Mouse (Mus musculus): ENCODE data around the gene Lrrc30. TPM values are rescaled to one million over a fixed set of nuclear protein-coding genes. Genes with fewer than 3 reads are reported as not detected.

The Lrrc30 gene
- polyA plus RNA-seq, 1 experiment from 2014 or later: not detected

DNA sequence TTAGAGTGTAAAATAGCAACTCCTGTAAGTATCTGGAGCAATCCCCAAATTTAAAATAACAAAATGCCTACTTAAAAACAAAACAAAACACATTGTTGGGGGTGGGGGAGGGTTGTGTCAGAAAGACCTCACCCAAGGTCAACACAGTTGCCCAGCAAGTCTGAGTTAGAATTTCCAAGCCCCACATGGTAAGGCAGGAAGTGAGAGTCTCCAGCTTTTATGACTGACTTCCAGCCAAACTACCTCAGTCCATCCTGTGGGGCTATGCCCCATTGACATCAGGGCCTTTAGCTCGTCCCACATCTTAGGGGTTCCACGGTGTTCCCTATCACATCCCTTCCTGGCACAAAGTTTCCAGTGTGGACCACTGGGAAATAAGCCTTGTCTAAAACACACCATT lies 4.4 kb upstream of the Lrrc30 start:
- Histone ChIP-seq H3K4me1 (replicated peaks; ENCODE audit: control insufficient read depth, insufficient read depth, low read length) (no peaks in the 10 kb centered on the region), H3K36me3 (ENCODE audit: control insufficient read depth, insufficient read depth, low read length) (no peaks in the 10 kb centered on the region), H3K27ac (ENCODE audit: low read depth, low read length) (no peak overlapping the region), H3K4me2 (no peak overlapping the region), H3K27me3 (replicated peaks; ENCODE audit: control insufficient read depth, insufficient read depth, low read length) (no peaks in the 10 kb centered on the region), H3K9me3 (ENCODE audit: control insufficient read depth, low read length) (no peaks in the 10 kb centered on the region), H3K4me3 (ENCODE audit: low read depth, low read length) (no peak overlapping the region), H3K9ac (ENCODE audit: low read depth, low read length) (no peak overlapping the region)
- WGBS: 77% methylated on average over 2 of the region's 2 CpGs
- DNase-seq (ENCODE audit: low spot score) (no peak), ATAC-seq (replicated peaks; ENCODE audit: low FRiP score) (no peak)

DNA sequence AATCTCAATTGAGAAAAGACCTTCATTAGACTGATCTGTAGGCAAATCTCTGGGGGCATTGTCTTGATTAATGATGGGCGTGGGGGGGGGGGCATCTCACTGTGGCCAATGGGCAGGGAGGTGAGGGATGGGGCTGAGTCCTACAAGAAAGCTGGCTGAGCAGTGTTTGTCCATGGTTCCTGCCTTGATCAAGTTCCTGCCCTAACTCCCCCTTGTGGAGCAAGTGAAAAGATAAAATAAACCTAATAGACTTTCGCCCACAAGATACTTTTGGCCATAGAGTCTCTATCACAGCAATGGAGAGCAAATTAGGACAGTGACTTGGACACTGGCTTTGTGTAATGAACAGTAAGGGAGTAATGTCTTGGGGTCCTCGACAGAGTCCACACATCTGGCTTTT lies 3.8 kb upstream of the Lrrc30 start:
- H3K36me3 ChIP-seq (ENCODE audit: control insufficient read depth, insufficient read depth, low read length): no peaks in the 10 kb centered on the region
- no peak for DNase-seq (ENCODE audit: low spot score)
- no peak overlapping the region for H3K9ac ChIP-seq (ENCODE audit: low read depth, low read length)
- 72% methylated on average over 3 of the region's 3 CpGs for WGBS
- H3K27me3 ChIP-seq (replicated peaks; ENCODE audit: control insufficient read depth, insufficient read depth, low read length): no peaks in the 10 kb centered on the region
- H3K4me1 ChIP-seq (replicated peaks; ENCODE audit: control insufficient read depth, insufficient read depth, low read length): no peaks in the 10 kb centered on the region
- ATAC-seq (replicated peaks; ENCODE audit: low FRiP score): no peak
- no peak overlapping the region for H3K4me2 ChIP-seq
- H3K27ac ChIP-seq (ENCODE audit: low read depth, low read length): no peak overlapping the region
- H3K9me3 ChIP-seq (ENCODE audit: control insufficient read depth, low read length): no peaks in the 10 kb centered on the region
- H3K4me3 ChIP-seq (ENCODE audit: low read depth, low read length): no peak overlapping the region

DNA sequence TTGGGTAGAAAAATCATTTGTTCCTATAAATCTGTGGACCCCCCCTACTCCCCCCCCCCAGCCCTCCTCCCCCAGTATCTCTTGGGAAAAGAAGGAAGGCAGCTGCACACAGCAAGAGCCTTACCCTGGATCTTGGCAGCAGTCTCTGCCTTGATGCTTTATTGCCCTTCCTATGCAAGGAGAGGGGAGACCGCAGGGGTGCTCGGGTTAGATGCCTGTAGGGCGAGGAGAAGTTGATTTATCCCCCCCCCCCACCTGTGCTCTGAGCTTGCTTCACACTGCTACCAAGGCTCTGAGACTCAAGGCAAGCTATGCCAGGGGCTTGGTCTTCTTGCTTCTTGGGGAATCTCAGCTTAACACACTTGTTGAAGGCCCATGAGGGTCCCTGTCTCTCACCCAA lies 2.8 kb downstream of the Lrrc30 start:
- Histone ChIP-seq H3K36me3 (ENCODE audit: control insufficient read depth, insufficient read depth, low read length) (no peaks in the 10 kb centered on the region), H3K4me3 (ENCODE audit: low read depth, low read length) (no peak overlapping the region), H3K9me3 (ENCODE audit: control insufficient read depth, low read length) (no peaks in the 10 kb centered on the region), H3K4me1 (replicated peaks; ENCODE audit: control insufficient read depth, insufficient read depth, low read length) (no peaks in the 10 kb centered on the region), H3K9ac (ENCODE audit: low read depth, low read length) (no peak overlapping the region), H3K27ac (ENCODE audit: low read depth, low read length) (no peak overlapping the region), H3K4me2 (no peak overlapping the region), H3K27me3 (replicated peaks; ENCODE audit: control insufficient read depth, insufficient read depth, low read length) (no peaks in the 10 kb centered on the region)
- ATAC-seq (replicated peaks; ENCODE audit: low FRiP score) (no peak), DNase-seq (ENCODE audit: low spot score) (no peak)
- WGBS: 77% methylated on average over 3 of the region's 3 CpGs

DNA sequence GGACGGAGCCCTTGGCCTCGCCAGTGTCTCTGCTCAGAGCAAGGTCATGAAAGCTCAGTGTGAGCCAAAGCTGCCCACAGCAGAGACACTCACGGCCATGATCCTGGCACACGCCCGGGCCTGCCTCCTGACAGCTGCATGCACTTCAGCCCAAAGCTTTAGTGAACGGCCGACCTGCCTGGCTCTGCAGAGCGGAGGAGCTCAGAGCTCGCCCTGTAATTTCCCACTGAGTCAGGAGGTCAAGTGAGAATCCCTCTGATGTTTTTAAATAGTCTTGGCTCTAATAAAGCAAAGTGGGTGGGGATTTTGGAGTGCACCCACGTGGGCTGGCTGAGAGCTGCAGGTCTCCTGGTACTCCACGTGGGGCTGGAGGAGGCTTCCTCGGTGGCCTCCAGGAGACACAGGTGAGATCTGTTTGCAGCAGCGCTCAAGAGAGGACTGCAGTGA lies 3.3 kb downstream of the Lrrc30 start:
- ATAC-seq (replicated peaks; ENCODE audit: low FRiP score) (no peak), DNase-seq (ENCODE audit: low spot score) (no peak)
- H3K4me2 ChIP-seq: no peak overlapping the region
- H3K4me1 ChIP-seq (replicated peaks; ENCODE audit: control insufficient read depth, insufficient read depth, low read length): no peaks in the 10 kb centered on the region
- H3K9me3 ChIP-seq (ENCODE audit: control insufficient read depth, low read length): no peaks in the 10 kb centered on the region
- no peaks in the 10 kb centered on the region for H3K27me3 ChIP-seq (replicated peaks; ENCODE audit: control insufficient read depth, insufficient read depth, low read length)
- H3K4me3 ChIP-seq (ENCODE audit: low read depth, low read length): no peak overlapping the region
- H3K36me3 ChIP-seq (ENCODE audit: control insufficient read depth, insufficient read depth, low read length): no peaks in the 10 kb centered on the region
- 53% methylated on average over 13 of the region's 13 CpGs for WGBS
- H3K27ac ChIP-seq (ENCODE audit: low read depth, low read length): no peak overlapping the region
- no peak overlapping the region for H3K9ac ChIP-seq (ENCODE audit: low read depth, low read length)

DNA sequence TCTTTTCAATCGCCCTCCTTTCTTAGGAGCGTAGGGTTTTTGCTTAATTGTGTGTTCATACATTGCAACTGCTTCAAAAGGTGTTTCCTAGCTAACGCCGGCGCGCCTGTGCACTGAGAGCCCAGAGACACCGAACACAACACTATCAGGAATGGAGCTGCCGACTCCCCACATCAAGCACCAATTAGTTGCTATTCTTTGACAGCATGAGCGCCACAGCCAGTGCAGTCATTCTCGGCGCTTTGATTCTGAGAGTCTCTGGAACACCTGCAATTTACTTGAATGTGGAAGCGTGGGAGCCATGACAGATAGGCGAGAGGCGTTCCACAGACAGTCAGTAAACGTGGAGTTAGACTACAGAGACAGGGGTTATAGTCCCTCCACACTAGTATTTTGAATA lies 4.0 kb downstream of the Lrrc30 start:
- 88% methylated on average over 15 of the region's 15 CpGs for WGBS
- no peak overlapping the region for H3K9ac ChIP-seq (ENCODE audit: low read depth, low read length)
- H3K27ac ChIP-seq (ENCODE audit: low read depth, low read length): no peak overlapping the region
- no peak overlapping the region for H3K4me2 ChIP-seq
- H3K27me3 ChIP-seq (replicated peaks; ENCODE audit: control insufficient read depth, insufficient read depth, low read length): no peaks in the 10 kb centered on the region
- ATAC-seq (replicated peaks; ENCODE audit: low FRiP score) (no peak), DNase-seq (ENCODE audit: low spot score) (no peak)
- no peaks in the 10 kb centered on the region for H3K36me3 ChIP-seq (ENCODE audit: control insufficient read depth, insufficient read depth, low read length)
- H3K4me3 ChIP-seq (ENCODE audit: low read depth, low read length): no peak overlapping the region
- H3K4me1 ChIP-seq (replicated peaks; ENCODE audit: control insufficient read depth, insufficient read depth, low read length): no peaks in the 10 kb centered on the region
- no peaks in the 10 kb centered on the region for H3K9me3 ChIP-seq (ENCODE audit: control insufficient read depth, low read length)

DNA sequence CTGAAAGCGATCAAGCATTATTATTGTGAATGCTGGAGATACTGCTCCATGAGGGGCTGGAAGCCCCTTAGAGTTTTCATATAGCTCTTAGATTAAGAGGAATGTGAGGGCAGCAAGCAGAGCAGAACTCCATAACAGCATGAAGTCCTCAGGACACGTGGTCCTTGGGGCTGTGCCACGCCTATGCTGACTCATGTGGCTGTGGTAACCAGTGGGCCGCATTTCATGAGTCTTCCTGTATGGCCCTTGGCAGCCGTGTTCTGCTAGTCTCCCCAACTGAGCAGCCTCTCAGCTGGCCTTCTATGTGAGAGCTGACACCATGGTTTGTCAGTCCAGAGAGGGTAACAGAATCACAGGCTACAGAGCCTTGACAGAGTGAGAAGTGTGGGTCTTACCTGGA lies 7.1 kb downstream of the Lrrc30 start:
- DNase-seq (ENCODE audit: low spot score): no peak
- Histone ChIP-seq H3K9ac (ENCODE audit: low read depth, low read length) (no peak overlapping the region), H3K27ac (ENCODE audit: low read depth, low read length) (no peak overlapping the region), H3K27me3 (replicated peaks; ENCODE audit: control insufficient read depth, insufficient read depth, low read length) (no peaks in the 10 kb centered on the region), H3K36me3 (ENCODE audit: control insufficient read depth, insufficient read depth, low read length) (no peaks in the 10 kb centered on the region), H3K4me2 (no peak overlapping the region), H3K4me1 (replicated peaks; ENCODE audit: control insufficient read depth, insufficient read depth, low read length) (no peaks in the 10 kb centered on the region), H3K9me3 (ENCODE audit: control insufficient read depth, low read length) (no peaks in the 10 kb centered on the region), H3K4me3 (ENCODE audit: low read depth, low read length) (no peak overlapping the region)
- WGBS: 69% methylated on average over 5 of the region's 5 CpGs
- ATAC-seq (replicated peaks; ENCODE audit: low FRiP score): no peak

DNA sequence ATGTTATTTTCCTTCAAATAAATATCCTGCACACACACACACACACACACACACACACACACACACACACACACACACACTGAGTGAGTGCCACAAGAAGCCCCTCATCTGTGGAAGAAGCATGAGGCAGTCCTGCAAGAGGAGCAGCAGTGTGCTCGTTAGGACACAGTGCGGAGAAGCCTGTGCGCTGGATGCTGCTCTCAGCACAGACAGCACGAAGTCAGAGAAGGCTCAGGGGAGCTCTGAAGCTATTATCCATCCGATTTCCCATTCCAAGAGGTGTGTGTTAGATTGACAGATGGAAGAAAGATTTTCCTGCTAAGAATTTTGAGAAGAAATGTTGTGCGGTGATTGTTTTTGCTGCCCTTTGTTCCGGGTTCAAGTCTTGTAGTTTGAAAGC lies 13.5 kb downstream of the Lrrc30 start:
- H3K4me3 ChIP-seq (ENCODE audit: low read depth, low read length): no peak overlapping the region
- H3K27ac ChIP-seq (ENCODE audit: low read depth, low read length): no peak overlapping the region
- H3K4me1 ChIP-seq (replicated peaks; ENCODE audit: control insufficient read depth, insufficient read depth, low read length): no peaks in the 10 kb centered on the region
- no peak overlapping the region for H3K4me2 ChIP-seq
- 77% methylated on average over 7 of the region's 7 CpGs for WGBS
- H3K27me3 ChIP-seq (replicated peaks; ENCODE audit: control insufficient read depth, insufficient read depth, low read length): no peaks in the 10 kb centered on the region
- DNase-seq (ENCODE audit: low spot score) (no peak), ATAC-seq (replicated peaks; ENCODE audit: low FRiP score) (no peak)
- no peaks in the 10 kb centered on the region for H3K36me3 ChIP-seq (ENCODE audit: control insufficient read depth, insufficient read depth, low read length)
- no peak overlapping the region for H3K9ac ChIP-seq (ENCODE audit: low read depth, low read length)
- no peaks in the 10 kb centered on the region for H3K9me3 ChIP-seq (ENCODE audit: control insufficient read depth, low read length)

DNA sequence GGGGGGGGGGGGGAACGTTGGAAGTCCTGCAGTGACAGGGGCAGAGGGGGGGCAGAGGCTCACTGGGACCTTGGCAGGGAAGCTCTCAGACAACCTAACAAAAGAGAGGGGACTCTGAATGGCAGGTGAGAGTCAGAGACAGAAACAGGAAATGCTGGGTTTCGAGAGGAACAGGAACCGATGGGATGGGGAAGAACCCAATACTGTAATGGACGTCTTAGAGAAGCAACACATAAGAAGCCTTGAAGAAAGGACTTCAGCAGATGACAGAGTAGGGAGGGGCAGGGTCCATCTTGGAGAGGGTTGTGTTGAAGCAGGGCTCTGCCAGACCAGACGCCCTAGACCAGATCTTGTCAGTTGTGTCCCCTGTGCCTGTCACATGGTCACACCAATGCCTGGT lies 18.1 kb downstream of the Lrrc30 start:
- no peak for ATAC-seq (replicated peaks; ENCODE audit: low FRiP score)
- 58% methylated on average over 4 of the region's 5 CpGs for WGBS
- no peaks in the 10 kb centered on the region for H3K36me3 ChIP-seq (ENCODE audit: control insufficient read depth, insufficient read depth, low read length)

DNA sequence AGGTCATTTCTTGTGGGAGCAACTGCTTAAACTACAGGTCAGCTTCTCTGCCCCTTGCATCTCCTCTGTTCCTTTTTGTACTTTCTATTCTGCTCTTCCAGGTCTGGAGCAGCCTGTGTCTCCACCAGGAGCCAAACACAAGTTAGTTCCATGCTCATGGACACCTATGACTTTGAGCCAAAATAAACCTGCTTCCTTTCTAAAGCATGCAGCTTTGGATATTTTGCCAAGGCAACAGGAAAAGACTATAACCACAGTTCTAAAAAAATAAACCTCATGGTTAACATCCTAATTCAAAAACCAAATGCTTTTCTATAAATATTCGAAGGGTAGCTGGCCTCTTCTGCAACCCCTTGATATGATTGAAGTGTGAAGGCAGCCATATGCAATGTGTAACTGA lies 19.9 kb downstream of the Lrrc30 start:
- no peaks in the 10 kb centered on the region for H3K9me3 ChIP-seq (ENCODE audit: control insufficient read depth, low read length)
- no peaks in the 10 kb centered on the region for H3K27me3 ChIP-seq (replicated peaks; ENCODE audit: control insufficient read depth, insufficient read depth, low read length)
- no peaks in the 10 kb centered on the region for H3K36me3 ChIP-seq (ENCODE audit: control insufficient read depth, insufficient read depth, low read length)
- DNase-seq (ENCODE audit: low spot score) (no peak), ATAC-seq (replicated peaks; ENCODE audit: low FRiP score) (no peak)
- WGBS: 67% methylated on average over 1 of the region's 1 CpGs
- no peak overlapping the region for H3K4me2 ChIP-seq
- H3K27ac ChIP-seq (ENCODE audit: low read depth, low read length): no peak overlapping the region
- H3K4me1 ChIP-seq (replicated peaks; ENCODE audit: control insufficient read depth, insufficient read depth, low read length): no peaks in the 10 kb centered on the region
- H3K9ac ChIP-seq (ENCODE audit: low read depth, low read length): no peak overlapping the region
- no peak overlapping the region for H3K4me3 ChIP-seq (ENCODE audit: low read depth, low read length)

More for the DNA sequence above, 18.1 kb downstream of the Lrrc30 start:
- no peak for DNase-seq (ENCODE audit: low spot score)
- Histone ChIP-seq H3K27me3 (replicated peaks; ENCODE audit: control insufficient read depth, insufficient read depth, low read length) (no peaks in the 10 kb centered on the region), H3K4me2 (no peak overlapping the region), H3K4me3 (ENCODE audit: low read depth, low read length) (no peak overlapping the region), H3K9ac (ENCODE audit: low read depth, low read length) (no peak overlapping the region), H3K4me1 (replicated peaks; ENCODE audit: control insufficient read depth, insufficient read depth, low read length) (no peaks in the 10 kb centered on the region), H3K9me3 (ENCODE audit: control insufficient read depth, low read length) (no peaks in the 10 kb centered on the region), H3K27ac (ENCODE audit: low read depth, low read length) (no peak overlapping the region)
